Mouse (Mus musculus): Measurements from ENCODE around the gene Ccdc106.
"Not testable (repeated sequence)": the region's sequence is repeated elsewhere in the genome, so short reads cannot be mapped to it uniquely, and the experiment has no call there.

Gene Ccdc106

DNA sequence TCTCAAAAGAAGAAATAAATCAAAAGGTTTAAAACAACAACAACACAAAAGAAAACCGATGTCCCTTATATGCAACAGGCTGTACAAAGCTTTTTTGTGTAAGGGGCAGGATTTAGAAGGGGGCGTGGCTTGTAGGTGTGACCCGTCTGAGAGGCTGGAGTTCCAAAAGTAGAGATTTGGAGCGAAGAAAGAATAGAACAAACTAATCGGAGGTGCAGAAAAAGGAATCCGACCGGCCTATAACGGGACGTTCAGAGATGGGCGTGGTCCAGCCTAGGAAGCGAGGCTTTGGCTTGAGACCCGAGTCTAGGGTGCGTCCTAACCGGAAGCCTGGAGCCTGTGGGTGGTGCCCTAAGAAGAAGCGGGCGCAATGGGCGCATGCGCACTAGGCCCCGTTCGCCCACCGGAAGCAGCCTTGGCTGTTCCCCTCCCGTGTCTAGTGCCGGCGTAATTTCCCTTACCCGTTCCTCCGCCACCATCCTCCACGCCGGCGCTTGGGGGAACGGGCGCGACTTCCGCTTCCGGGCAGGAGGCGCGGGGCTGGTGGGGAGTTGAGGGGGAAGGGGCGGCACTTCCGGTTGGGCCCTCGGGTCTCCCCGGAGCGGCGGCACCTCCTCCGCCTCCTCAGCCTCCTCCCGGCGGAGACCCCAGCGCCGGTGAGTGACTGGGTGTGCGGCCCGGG lies at the start of gene Ccdc106, which contains the start of gene Zfp865:
Gene Ccdc106 (plus strand): TSS at position 554 of the 682 bp plus-strand sequence.
Gene Zfp865 (plus strand): TSS at position 377 of the 682 bp plus-strand sequence.
- peak; percentile 100 for DNase-seq (ENCODE audit: inconsistent age in 2 of 2, low spot score in 1 of 2)

DNA sequence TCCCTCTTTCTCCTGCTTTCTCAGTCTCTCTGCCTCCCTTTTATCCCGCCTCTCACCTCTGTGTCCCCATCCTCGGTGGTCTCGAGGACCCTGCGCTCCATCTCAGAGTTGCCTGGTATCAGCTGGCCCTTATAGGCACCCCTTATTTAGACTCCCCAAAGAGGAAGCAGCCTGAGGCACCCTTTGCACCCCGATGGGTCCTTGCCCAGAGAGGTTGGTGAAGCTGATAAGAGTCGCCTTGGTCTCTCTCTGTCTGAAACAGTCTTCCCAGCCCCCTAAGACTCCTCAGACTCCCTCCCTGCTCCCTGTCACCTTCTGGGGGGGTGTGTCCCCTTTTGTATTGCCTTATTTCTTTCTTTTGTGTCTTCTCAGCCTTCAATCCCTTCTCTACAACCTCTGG lies 49.3 kb upstream of the Ccdc106 start, which contains the start of gene Sbk3:
Gene Sbk3 (minus strand): TSS at position 101 of the 400 bp plus-strand sequence.
- no peak for DNase-seq (ENCODE audit: inconsistent age in 2 of 2, low spot score in 1 of 2)

DNA sequence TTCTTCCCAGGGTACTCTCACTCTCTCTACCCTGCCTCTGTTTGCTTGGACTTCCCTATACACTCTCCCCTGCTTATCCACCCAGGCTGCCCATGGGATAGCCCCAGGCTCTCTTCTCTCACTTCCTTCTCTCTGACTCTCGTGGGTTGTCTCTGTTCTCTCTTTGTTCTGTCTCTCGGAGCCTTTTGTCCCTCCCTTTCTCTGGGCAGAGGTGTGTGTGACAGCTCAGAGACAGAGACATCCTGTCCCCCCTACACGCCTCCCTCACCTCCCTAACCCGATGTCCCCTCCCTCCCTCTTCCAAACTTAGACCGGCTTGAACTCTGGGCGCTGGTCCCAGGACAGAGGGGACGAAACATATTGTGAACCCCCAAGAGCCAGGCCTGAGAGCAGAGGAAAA lies 48.6 kb upstream of the Ccdc106 start:
- DNase-seq (ENCODE audit: inconsistent age in 2 of 2, low spot score in 1 of 2): no peak

DNA sequence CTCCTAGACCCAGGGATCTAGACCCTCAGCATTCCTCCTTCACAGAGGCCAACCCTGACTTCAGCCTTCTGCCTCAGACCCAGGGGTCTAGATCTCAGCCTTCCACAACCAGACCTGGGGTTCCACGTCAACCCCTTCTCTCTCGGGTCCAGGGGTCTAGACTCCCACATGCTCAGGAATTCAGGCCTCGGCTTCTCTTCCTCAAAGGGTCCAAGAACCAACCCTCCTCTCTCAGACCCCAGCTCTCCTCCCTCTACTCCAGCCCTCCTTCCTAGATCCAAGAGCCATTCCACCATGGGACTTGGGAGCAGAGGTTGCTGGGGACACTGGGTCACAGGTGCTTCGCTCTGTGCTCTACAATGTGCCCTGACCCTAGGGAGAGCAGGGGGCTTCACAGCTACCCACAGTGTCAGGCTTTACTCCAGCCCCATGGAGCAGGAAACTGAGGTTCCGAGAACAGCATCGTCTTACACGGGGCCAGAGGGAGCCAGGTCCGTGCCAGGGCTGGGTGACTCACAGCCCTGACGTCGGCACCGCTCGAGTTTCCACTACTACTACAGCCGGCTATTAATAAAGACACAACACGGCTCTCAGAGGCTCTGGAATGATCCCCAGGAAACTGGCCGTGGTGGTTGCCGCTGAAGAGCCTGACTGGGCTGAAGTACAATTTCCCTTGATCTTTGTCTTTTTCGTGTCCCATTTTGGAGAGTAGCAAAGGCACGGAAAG lies 47.9 kb upstream of the Ccdc106 start:
- peak; percentile 87 to 92 for DNase-seq (ENCODE audit: inconsistent age in 2 of 2, low spot score in 1 of 2)

DNA sequence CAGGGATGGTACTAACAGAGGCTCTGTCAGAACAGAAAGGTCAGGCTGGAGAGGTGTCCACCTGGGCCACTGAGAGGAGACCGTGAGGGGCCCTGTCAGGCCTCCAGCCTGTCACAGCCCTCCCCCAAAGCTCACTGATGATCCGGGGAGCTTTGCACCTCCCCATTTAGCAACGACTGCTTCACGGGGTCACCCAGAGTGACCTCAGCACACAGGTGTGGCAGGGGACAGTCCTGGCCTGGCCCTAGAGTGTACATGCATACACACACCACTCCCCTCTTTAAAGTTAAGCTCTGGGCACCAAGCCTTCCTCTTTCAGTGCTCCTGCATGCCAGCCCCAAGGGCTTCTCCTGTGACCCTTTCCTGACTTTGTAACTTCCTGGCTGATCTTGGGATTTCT lies 44.9 kb upstream of the Ccdc106 start:
- DNase-seq (ENCODE audit: inconsistent age in 2 of 2, low spot score in 1 of 2): no peak

DNA sequence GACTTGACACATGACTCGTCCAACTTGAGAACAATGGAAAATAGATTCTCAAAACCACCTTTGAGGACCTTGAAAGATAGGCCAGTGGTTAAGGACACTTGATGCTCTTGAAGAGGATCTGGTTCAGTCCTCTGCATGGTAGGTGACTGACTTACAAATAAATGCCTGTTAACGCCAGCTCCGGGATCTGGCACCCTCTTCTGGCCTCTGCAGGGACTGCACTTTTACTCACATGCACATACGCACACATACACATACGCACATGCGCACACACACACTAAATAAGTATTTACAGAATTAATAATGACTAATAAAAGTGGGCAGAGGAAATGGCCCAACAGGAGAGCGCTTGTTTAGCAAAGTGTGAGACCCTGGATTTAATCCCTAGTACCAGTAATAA lies 43.5 kb upstream of the Ccdc106 start:
- no peak for DNase-seq (ENCODE audit: inconsistent age in 2 of 2, low spot score in 1 of 2)

DNA sequence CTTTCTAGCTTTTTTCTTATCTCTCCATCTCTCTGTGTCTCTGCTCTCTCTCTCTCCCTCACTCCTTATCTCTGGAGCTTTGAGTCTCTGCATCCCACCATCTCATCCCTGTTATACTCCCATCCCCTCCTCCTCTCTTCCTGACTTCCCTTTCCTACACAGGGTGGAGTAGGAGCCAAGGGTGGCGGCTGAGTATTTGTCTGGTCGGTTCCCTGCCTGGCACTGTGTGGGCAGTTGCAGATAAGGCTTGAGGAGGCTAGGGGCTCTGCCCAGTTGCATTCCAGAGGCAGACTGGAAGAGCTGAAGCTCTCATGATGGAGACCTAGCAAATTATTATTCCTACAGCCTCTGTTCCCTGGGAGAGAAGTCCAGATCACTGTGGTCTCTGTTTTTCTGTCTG lies 32.1 kb upstream of the Ccdc106 start:
- no peak for DNase-seq (ENCODE audit: inconsistent age in 2 of 2, low spot score in 1 of 2)

DNA sequence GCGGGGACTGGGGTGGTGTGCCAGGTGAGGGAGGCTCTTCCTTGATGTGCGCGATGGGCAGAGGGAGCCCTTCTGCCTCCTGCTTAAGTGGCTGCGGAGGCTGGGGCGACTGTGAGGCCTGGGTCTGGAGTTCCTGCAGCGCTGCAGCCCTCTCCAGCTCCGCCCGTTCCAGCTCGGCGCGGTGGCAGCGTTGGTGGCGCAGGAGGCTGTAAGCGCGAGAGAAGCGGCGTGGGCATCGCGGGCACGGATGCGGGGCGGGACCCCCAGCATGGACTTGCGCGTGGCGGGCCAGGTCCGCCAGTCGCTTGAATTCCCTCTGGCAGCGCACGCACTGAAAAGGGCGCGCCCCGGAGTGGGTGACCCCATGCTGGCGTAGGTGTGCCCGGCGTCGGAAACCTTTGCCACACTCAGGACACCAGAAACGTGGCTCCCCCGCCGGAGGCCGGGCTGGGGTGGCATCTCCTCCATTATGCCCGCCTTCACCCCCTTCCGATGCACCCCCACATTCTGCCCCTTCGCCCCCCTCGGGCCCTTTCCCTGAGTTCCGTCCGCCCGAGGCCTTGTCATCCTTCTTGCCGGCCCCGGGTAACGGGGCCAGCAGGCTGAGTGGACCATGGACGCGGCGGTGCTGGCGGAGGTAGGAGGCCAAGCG lies 26.9 kb upstream of the Ccdc106 start:
- no peak for DNase-seq (ENCODE audit: inconsistent age in 2 of 2, low spot score in 1 of 2)

DNA sequence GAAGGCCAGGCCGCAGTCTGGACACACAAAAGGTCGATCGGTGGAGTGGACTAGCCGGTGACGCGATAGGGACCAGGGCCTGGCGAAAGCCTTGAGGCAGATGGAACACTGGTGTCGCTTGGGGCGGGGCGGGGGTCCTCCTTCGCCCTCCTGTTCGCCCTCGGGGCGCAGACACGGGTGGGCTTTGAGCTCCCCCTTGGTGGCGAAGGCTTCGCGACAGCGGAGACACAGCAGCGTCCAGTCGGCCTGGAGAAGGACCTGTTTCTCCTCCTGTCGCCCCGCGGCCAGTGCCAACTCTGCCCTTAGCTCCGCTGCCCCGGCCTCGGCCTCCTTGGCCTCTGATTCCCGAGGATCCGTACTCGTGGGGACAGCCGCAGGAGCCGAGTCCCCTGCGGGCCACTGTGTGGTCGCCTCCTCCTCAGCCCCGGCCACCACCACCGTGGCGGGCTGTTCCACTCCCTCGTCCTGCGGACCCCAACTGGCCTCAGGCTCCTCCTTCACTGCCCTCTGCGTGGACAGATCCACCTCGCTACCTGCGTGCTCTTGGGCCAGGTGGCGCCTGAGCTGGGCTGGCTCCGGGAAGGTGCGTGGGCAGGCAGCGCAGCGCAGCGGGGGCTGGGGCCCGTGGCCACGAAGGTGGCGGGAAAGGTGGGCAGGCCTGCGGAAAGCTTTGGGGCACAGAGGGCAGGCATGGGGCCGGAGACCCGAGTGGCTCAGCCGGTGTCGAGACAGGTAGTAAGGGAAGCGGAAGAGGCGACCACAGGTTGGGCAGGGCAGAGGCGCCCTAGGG lies 26.2 kb upstream of the Ccdc106 start:
- no peak for DNase-seq (ENCODE audit: inconsistent age in 2 of 2, low spot score in 1 of 2)

DNA sequence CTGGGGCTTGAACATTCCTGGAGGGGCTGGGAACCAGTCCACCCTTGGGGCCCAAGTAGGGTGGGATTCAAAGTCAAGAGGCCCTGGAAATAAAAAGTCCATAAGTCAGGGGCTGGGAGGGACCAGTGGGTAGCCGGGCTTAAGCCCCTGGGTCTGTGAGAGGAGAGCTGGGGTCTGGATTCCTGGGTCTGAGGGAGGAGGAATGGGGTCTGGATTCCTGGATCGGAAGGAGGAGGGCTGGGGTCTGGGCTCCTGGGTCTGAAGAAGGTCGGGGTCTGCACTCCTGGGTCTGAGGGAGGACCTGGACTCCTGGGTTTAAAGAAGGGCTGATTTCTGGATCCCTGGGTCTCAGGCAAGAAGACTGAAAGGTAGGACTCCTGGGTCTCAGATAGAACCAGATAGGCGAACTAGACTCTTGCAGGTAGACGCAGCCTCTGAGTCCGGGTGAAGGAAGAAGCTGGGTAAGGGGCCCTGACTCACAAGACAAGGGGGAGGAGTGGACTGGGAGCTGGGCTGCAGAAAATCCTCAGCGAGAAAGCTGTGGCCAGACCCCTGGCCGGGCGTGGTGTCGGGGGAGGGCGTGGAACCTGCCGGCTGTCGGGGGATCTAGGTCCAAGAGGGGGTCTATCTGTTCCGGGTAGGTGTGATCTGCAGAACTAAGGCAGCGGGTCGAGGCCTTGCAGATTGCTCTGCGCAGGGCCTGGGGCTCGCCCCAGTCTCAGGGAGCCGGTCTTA lies 24.9 kb upstream of the Ccdc106 start:
- no peak for DNase-seq (ENCODE audit: inconsistent age in 2 of 2, low spot score in 1 of 2)

DNA sequence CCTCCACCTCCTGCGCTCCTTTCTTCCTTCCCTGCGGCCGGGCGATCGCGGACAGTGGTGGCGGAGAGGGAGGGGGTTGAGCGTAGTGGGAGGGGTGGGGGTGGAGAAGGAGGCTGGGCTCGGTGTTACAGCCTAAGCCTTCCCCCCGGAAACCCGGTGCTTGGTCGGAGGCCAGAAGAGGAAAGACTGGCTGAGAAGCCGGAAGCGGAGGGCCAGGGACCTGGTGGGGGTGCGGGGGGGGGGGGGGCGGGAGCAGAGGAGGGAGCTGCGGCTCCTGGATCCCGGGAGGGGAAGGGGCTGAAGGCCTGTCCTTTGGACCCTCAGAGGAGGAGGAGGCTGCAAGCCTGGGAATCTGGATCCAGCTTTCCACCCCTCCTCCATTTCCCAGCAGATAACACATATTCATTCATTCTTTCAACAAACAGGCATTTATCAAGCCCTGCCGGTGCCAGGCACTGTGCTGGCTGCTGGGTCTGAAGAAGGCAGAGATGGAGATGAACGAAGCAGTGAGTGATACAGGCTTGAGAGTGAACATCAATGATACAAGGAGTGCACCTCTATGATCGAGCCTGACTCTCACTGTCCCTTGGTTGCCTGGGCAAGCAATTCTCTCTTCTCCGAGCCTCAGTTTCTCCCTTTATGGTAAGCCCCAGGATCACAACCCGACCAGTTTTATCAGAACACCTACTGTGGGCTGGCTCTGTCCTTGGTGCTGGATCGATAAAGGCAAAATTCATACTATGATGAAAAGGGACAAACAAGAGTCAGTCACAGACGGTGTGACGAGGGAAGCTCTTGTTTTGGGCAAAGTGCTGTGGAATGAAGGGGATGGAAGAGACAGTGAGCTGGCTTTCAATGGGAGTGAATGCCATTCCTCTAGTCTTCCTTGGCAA lies 24.1 kb upstream of the Ccdc106 start, which contains the start of gene Zfp579:
Gene Zfp579 (minus strand): TSS at position 156 of the 893 bp plus-strand sequence.
- peak; percentile 93 to 97 for DNase-seq (ENCODE audit: inconsistent age in 2 of 2, low spot score in 1 of 2)

DNA sequence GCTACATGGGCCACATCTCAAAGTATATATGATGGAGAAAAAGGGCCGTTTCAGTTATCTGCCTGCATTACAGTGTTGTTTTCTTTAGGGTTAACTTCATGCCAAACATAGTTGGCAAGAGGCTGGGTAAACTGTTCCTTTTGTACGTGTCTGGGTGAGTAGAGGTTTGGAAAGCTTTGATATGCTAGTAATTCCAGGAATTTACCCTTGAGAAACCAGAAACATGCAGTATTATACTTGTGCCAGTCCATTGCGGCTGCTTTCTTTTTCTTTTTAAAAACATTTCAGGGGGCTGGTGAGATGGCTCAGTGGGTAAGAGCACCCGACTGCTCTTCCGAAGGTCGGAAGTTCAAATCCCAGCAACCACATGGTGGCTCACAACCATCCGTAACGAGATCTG lies 23.4 kb upstream of the Ccdc106 start:
- no peak for DNase-seq (ENCODE audit: inconsistent age in 2 of 2, low spot score in 1 of 2)

DNA sequence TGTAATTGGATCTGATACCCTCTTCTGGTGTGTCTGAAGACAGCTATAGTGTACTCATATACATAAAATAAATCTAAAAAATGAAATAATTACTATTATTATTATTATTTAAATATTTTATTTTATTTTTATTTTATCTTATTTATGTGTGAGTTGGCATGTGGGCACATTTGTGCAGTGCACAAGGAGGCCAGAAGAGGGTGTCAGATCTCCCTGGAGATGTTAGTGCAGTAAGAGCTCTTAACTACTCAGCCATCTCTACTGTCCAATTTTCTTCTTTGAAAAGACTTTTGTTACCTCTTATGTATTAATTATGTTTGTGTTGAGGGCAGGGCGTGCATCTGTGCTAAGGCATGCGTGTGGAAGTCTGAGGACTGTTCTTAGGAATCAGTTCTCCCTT lies 20.5 kb upstream of the Ccdc106 start:
- peak in 1 of 2 experiments; percentile 56 for DNase-seq (ENCODE audit: inconsistent age in 2 of 2, low spot score in 1 of 2)

DNA sequence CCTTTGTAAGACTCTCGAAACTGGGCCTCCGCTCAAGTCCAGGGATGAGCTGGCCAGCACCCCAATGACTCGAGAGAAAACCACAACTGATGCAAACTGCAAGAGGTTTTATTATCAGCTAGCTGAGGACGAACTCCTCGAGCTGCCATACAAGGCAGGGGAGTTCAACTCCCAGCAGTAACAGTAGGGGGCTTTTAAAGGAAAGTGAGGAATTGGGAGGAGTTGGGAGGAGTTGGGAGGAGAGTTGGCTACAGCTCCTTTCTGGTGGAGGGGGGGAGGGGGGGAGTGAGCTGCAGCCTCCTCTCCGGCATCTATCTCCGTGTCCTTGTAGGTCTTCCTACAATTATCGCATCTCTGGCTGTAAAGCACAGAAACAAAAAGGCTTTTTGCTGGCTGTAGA lies 17.5 kb upstream of the Ccdc106 start:
- DNase-seq (ENCODE audit: inconsistent age in 2 of 2, low spot score in 1 of 2): not testable (repeated sequence)

DNA sequence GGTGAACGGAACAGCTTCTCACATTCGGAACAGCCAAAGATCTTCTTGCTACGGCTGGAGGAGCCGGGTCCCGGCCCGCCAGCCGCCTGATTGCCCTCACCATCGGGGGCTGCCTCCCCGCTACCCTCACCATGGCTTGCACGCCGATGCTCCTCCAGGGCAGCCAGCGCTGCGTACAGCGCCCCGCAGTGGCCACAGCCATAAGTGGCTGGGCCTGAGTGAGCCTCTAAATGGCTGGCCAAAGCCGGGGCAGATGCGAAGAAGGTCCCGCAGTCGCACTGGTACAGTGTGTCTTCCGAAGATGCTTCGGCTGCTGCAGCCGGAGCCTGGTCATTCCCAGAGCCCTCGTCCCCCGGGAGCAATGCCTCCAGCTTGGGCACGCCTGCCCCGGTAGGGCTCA lies 12.1 kb upstream of the Ccdc106 start:
- no peak for DNase-seq (ENCODE audit: inconsistent age in 2 of 2, low spot score in 1 of 2)

DNA sequence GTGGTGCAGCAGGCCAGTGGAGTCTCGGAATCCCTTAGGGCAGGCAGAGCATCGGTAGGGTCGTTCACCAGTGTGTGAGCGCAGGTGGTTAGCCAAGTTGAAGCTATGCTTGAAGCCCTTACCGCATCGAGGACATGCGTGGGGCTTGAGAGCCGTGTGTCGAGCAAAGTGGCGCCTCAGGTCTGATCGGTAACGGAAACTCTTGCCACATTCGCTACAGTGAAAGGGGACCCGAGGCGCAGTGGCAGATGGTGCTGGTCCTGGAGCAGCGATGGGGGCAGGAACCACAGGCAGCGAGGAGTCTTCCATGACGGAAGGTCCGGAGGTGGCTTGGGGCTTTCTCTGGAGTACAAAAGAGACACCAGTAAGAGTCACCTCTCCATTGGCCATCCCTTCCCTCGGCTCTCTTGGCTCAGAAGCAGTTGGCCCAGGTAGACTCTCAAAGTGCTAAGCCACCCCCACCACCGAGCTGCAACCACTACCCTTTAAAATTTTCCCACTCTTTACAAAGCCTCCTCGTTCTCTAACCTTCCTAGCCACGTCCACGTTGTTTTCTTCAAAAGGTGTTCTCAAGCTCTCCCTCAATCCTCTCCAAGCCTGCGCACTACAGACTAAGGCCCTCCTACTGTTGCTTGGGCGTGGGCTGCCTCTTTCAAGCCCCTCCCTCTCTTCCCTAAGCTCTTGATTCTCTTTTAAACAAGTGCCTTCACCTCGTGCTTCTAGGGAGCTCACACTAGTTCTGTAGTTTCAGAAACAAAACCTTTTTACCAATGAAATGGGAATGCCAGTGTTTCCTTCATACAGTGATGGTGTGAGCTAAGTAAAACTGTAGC lies 7.5 kb upstream of the Ccdc106 start:
- DNase-seq (ENCODE audit: inconsistent age in 2 of 2, low spot score in 1 of 2): peak in 1 of 2 experiments; percentile 37

DNA sequence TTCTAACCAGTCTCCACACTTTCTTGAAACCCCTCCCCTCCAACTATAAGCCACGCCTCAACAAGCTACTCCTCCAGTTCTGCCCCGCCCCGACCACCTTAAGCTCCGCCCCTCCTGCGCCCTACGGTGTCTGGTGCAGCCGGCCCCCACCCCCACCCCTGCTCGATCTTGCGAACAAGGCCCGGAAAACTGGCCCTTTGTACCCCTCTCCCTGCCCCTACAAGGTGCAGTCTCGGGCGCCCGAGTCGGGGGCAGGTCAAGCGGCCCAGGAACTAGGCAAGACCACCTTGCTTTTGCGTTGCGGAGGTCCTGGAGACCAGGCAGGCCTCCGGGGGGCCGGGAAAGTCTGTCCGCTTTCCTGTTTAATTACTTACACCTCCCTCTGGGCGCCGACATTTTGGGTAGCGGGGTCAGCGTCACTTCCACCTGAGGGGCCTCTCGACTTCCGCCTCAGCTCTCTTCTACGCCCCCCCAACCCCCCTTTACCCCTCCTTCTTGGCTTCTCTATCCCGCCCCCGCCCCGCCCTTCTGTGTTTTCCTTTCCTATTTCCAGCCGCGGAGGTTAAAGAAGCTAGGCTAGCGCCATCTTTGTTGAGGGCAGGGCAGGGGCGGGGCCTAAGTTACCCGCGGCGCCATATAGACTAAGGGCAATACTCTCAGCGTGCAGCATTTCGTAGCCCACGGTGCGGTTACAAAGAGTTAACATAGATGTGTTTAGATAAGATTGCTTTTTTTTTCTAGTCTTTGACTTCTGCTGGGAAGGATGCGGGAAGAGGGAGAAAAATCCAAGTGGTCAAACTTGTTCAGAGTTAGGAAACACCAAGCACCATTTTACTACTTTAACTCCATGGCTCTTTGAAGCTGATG lies 5.9 kb upstream of the Ccdc106 start, which contains the start of the genes Zfp524 and Fiz1:
Gene Zfp524 (plus strand): TSS at position 165 of the 867 bp plus-strand sequence.
Gene Fiz1 (minus strand): TSS at position 447 of the 867 bp plus-strand sequence.
- peak; percentile 96 to 99 for DNase-seq (ENCODE audit: inconsistent age in 2 of 2, low spot score in 1 of 2)
